Mouse (Mus musculus): ENCODE data around the gene Cant1. TPM values are rescaled to one million over a fixed set of nuclear protein-coding genes. Genes with fewer than 3 reads are reported as not detected.
"Not testable (repeated sequence)": the region's sequence is repeated elsewhere in the genome, so short reads cannot be mapped to it uniquely, and the experiment has no call there.

The Cant1 gene
- total RNA-seq, 2 experiments from 2014 or later: 19.6 to 20.2 TPM

- no peak for DNase-seq
Observed at GRCm38 (mm10) chr11:118406521-118406920, 12.4 kb downstream of the Cant1 start.

- no peak for DNase-seq
Observed at GRCm38 (mm10) chr11:118405311-118405710, 13.6 kb downstream of the Cant1 start.

DNA sequence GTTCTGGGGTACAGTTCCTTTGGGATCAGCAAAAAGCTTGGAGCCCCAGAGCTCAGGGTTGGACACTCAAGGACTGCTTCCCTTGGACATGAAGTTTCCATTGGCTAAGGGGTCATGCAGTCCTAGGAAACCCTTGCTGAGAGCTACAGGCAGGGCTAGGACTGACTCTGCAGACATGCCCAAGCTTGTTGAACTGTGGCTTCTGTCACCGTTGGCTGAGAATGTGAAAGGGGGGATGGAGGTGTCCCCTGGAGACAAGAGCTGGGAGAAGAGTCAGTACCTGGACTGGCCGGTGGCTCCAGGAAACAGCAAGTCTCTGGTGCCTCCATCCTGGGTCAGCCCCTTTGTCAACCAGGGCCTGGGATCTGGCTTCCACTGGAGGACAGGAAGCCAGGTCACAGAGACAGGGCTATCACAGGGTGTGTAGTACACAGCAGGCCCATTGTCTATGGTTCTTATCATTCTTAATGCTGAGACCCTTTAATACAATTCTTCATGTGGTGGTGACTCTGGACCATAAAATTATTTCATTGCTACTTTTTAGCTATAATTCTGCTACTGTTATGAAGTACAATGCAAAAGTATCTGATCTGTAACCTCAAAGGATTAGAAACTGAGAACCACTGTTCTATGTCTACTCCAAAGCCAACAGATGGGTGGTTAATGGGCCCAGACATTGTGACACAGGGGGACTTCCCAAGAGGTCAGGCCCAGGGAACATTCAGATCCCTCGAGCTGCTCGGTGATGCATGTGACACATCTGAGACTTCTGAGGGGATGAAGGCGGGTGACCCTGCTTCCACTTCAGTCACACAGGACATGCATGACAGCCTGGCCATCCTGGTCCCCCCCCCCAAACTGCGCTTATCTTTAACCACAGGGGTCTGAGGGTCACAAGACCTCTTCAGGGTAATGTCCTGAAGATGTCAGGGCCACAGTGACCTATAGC is 14.7 kb downstream of the Cant1 start:
- no peak for DNase-seq

DNA sequence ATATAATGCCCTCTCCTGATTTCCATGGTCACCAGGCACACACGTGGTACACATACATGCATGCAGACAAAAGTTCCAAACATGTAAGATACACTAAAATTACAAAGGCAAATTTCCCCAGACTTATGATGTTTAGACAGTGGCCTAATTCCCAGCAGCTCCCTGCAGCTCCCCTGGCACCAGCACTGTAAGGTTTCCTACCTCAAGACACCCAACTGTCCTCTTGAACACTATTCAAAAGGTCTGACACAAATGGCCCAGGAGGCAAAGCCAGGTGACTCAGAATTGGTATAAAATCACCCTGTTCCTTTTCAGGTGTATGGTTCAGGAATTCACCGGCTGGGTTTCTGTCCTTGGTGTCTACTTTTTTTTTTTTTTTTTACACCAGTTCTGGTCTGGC is 15.7 kb downstream of the Cant1 start:
- DNase-seq: no peak

DNA sequence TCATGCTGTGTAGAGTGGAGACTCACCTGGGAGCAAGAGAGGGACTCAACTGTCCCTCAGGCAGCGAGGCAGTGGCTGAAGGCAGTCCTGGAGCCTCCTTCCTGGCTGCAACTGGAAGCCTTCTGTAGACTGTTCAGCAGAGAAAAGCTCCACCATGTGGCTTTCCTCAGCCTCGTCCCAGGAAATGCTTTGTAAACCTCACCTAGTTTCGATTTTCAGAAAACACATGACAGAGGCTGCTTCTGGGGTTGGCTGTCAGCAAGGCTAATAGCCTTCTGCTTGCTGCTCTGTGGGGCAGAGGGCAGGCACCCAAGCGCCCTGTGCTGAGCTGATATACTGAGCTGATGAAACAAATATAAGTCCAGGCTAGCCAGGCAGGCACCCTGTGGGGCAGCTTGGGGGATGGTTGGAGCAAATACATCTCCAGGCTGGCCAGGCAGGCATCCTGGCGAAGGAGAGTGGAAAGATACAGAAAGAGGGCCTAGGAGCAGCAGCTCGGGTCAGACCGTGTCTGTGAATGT is 17.1 kb downstream of the Cant1 start, which contains the start of gene Lgals3bp:
Lgals3bp (minus strand) TSS at position 333 of the 521 bp plus-strand sequence.
- peak; percentile 66 for DNase-seq

GRCm38 (mm10) chr11:118401195-118401594 is 17.7 kb downstream of the Cant1 start:
- no peak for DNase-seq

GRCm38 (mm10) chr11:118400566-118400936 is 18.3 kb downstream of the Cant1 start:
- peak; percentile 47 for DNase-seq

DNA sequence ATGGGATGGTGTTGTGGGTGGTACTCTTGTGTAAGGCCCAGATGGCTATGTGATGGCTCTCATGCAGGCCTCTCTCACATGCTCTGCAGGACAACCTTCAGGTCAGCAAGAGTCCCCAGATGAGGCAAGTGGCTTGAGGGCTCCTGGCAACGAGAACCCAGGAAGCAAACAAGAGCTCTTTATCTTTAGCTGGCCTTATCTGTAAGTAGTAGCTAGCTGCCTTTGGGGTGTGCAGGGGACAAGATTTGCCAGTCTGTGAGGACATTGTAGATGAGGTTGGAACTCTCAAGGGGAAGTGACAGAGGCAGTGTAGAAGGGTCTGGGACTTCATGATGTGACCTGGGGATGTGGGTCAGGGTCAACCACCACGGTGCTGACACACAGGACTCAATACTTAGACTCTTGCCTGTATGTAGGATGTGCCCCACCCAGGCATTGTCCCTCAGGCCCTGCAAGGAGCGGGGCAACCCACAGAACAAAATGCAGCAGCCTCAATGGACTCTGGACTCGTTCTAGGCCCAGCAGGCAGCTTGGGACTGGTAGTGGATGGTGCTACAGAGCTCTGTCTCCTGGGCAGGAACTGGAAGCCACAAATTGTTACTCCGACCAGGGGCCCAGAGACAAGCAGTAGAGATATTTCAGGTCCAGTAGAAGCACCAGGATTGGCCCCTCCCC is 18.9 kb downstream of the Cant1 start:
- DNase-seq: no peak

GRCm38 (mm10) chr11:118397806-118398530 is 20.9 kb downstream of the Cant1 start:
- DNase-seq: no peak

GRCm38 (mm10) chr11:118394538-118394937 is 24.3 kb downstream of the Cant1 start:
- DNase-seq: no peak

DNA sequence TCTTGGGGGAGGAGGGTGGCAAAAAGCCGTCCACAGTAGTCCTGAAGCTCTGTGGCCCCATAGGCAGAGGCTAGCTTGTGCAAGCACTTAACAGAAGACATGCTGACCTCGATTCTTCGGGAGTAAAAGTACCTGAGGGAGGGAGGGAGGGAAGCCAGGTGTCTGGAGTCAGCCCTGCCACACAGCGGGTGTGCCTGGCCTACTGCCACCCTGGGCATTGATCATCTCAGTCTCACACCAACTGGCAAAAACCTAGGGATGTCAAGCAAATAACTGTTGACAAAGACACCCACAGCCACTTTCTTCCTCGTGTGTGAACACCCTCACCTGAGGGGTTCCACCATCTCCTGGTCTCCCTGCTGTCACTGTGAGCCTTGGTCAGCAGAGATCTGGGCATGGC is 24.9 kb downstream of the Cant1 start:
- DNase-seq: no peak

DNA sequence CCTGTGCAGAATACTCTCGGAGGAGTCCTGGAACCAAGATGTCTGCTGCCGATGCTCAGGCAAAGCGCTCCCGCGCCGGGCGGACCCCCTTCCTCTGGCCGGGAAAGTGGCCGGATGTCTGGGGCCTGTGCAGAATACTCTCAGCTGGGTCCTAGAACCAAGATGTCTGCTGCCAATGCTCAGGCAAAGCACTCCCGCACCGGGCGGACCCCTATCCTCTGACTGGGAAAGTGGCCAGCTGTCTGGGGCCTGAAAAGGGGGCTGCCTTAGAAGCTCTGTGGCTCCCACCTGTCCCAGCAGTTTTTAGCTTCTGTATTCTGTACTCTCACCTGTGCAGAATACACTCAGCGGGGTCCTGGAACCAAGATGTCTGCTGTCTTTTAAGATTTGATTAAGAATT is 31.1 kb downstream of the Cant1 start:
- peak; percentile 3 for DNase-seq

GRCm38 (mm10) chr11:118379251-118380009 is 39.5 kb downstream of the Cant1 start:
- DNase-seq: peak; percentile 95

GRCm38 (mm10) chr11:118378656-118379055 is 40.2 kb downstream of the Cant1 start:
- DNase-seq: peak; percentile 5

- not testable (repeated sequence) for DNase-seq
Observed at GRCm38 (mm10) chr11:118376323-118376722, 42.6 kb downstream of the Cant1 start.

DNA sequence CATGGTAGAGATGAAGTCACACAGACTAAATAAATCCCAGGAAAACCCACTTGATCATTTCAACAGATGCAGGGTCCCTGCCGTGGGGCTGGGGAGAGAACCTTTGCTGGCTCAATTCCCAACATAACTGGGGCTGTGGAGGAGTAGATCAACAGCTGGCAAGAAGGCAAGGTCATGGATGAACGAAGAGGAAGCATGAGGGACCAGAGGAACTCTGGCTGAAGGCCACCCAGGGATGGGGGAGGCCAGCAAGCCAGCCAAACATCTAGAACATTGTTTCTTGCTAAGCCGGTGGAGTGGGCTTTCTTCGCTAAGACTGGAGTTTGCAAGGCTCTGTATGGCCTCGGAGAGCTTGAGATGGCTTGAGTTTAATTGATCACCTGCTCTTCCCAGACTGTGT is 43.0 kb downstream of the Cant1 start:
- DNase-seq: peak; percentile 65

DNA sequence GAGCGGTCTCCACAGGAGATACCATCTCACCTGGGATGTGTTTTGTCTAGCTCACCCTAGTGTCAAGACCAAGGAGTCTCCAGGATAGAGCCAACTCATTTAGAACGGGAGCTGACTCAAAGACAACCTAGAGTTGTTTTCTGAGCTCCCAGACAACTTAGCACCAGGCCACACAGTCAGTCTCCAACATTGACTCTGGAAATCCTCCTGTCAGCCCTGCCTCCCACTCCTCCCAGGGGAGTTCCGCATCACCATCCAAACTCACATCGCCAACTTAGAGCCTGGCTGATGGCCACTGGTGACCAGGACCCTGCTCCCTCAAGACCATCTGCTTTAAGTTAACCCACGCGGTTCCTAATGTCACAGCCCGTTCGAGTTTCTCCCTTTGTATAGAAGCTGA is 43.4 kb downstream of the Cant1 start:
- peak; percentile 32 for DNase-seq

DNA sequence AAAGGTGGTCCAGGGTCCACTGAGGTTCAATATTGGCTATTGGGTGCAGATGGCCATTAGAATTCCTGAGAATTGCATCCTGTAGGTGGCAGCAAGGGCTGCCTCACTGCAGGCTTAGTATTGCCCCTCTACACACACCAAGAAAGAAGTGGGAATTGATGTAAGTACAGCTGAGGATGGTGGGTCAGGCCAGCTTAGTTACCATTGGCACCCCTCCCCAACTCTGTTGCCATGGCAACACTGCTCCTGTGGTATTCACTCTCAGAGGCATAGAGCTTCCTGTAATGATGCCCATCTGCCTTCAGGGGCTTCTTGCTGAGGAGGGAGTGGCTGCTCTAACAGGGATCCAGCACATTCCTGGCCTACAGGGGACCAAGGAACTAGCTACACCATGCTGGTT is 43.9 kb downstream of the Cant1 start:
- DNase-seq: no peak

DNA sequence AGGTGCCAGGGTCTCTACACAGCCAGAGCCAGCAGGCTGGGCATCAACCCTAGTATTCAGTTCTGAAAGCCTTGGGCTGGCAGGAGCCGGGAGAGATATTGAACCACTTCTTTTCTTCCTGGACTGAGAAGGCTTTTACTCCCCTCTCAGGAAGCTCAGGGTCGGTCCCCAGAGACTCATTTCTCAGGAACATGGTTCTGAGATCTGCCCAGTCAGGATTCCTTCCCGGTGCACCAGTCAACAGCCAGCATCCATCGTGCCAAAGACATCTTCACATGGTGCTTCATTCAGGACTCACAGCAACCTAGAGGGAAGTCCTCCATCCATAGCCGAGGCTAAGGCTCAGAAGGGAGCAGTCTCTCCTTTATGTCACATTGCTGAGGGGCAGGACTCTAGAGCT is 44.4 kb downstream of the Cant1 start:
- DNase-seq: peak; percentile 2

GRCm38 (mm10) chr11:118372641-118373040 is 46.2 kb downstream of the Cant1 start:
- peak; percentile 11 for DNase-seq

DNA sequence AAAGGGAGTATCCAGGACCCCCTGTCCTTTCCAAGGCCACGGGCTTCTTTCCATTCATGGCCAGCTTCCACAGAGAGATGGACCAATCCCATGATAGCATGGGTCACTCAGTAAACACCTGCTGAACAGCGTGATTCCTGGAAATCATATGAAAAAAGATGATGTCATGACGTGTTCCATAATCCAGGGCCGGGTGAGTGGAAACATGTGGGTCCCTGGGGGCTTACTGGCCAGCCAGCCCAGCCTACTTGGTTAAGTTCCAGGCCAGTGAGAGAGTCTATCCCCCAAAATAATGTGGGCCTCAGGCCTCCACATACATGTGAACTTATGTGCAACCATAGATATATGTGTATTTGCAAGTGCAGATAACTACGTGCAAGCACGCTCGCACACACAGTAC is 47.0 kb downstream of the Cant1 start:
- peak; percentile 37 for DNase-seq

GRCm38 (mm10) chr11:118369657-118370056 is 49.2 kb downstream of the Cant1 start:
- DNase-seq: peak; percentile 3
